Comparison of ENCODE assay signal across 13 mouse cellular contexts in genomic region chr12:76687498-76688200, GRCm38 (mm10).
"Had no signal": no experiment of that assay in that cellular context is flagged by ENCODE, and none has a peak within 500 bp of the region (broad histone marks: within the 10 kb centered on the region; RNA-seq: fewer than 3 reads in every experiment).

No protein-coding gene starts in this region.

- H3K9ac ChIP-seq: kidney, embryonic 15.5 days; liver, embryonic 14.5 days had no signal

- H3K4me3 ChIP-seq: kidney, embryonic 15.5 days; left cerebral cortex, adult 2 months had no signal

- H3K27ac ChIP-seq: kidney, embryonic 15.5 days; left cerebral cortex, adult 2 months; liver, embryonic 14.5 days had no signal

- H3K9me3 ChIP-seq: kidney, embryonic 15.5 days had no signal

- H3K4me2 ChIP-seq: kidney, embryonic 15.5 days; midbrain, embryonic 11.5 days had no signal

- DNase-seq: kidney, postnatal 10 days; kidney, postnatal 36 days; layer of hippocampus, postnatal 36 days; lung, adult 2 months; lung, postnatal 14 days; lung, postnatal 4 days; midbrain, embryonic 14.5 days; thymus, adult 18-20 months; thymus, postnatal 4 days had no signal

- H3K36me3 ChIP-seq: kidney, embryonic 15.5 days had no signal

- H3K27me3 ChIP-seq: kidney, embryonic 15.5 days had no signal
